Mouse (Mus musculus): ENCODE measurements at regions not wholly inside any gene's neighbourhood (a gene's known extent, or its start where the extent isn't known, plus 50 kb on each side); places are given as distances from the start of the nearest gene placed in this dataset.

DNA sequence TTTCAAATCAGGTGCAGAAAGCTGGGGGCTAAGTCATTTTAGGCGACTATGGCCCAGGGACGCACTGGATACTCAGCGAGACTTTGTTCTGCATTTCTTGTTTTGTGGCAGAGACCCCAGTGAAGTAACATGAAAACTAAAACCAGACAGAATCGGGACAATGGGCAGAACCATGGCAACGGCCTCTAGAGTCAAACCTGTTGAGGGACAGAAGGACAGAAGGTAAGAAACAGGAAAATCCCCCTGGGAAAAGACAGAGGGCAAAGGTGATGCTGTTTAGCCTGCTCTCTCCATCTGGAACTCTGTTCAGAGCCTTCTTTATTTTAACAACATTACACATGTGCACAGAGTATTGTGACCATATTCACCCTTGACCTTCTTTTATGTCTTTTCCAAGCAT lies 92.1 kb upstream of the Ptbp2 start:
- no peak for TF ChIP-seq ZC3H11A (IDR thresholded peaks at IDR 0.05; ENCODE audit: borderline replicate concordance, low read depth, low read length)
- no peak for TF ChIP-seq ZNF384 (IDR thresholded peaks at IDR 0.05; ENCODE audit: low read depth, low read length)
